Mouse (Mus musculus) small intestine, adult 2 months (tissue): ENCODE measurements around the gene Tead1. TPM values are rescaled to one million over a fixed set of nuclear protein-coding genes. Genes with fewer than 3 reads are reported as not detected.

Source experiments
- H3K27ac ChIP-seq: fragments of 200-500 bp; 2 replicates; pipeline ENCODE4 v1.5.1; 2012; ENCODE audit warnings: low read depth, low read length, control low read depth, inconsistent platforms; ENCODE audit not compliant: insufficient read depth
- H3K27me3 ChIP-seq: fragments of 200-500 bp; 2 replicates; pipeline ENCODE4 v1.6.1; 2012; ENCODE audit warnings: mild to moderate bottlenecking, moderate library complexity, low read length, inconsistent platforms; ENCODE audit not compliant: control insufficient read depth, insufficient read depth
- H3K36me3 ChIP-seq: fragments of 200-500 bp; 2 replicates; pipeline ENCODE4 v1.6.1; 2012; ENCODE audit warnings: mild to moderate bottlenecking, low read length, control low read depth, inconsistent platforms; ENCODE audit not compliant: control insufficient read depth, insufficient read depth
- H3K4me1 ChIP-seq: fragments of 200-500 bp; 2 replicates; pipeline ENCODE4 v1.6.1; 2012; ENCODE audit warnings: low read length, inconsistent platforms, mixed read lengths; ENCODE audit not compliant: control insufficient read depth, insufficient read depth, insufficient read length
- H3K4me3 ChIP-seq: fragments of 200-500 bp; 2 replicates; pipeline ENCODE4 v1.5.1; 2012; ENCODE audit warnings: low read depth, mild to moderate bottlenecking, control low read depth, inconsistent platforms, low read length, moderate library complexity
- CTCF ChIP-seq: fragments of 200-500 bp; IDR thresholded peaks from 2 replicates; pipeline ENCODE4 v1.5.1; 2012; ENCODE audit warnings: low read depth, mild to moderate bottlenecking, control low read depth, inconsistent platforms, low read length, moderate library complexity, mixed read lengths; ENCODE audit not compliant: insufficient replicate concordance, insufficient read length; ENCODE audit errors: extremely low read depth
- POLR2A ChIP-seq: fragments of 200-500 bp; IDR thresholded peaks from 2 replicates; pipeline ENCODE4 v1.6.1; 2012; ENCODE audit warnings: low read depth, mild to moderate bottlenecking, control low read depth, inconsistent platforms, low read length, moderate library complexity
- WGBS: fragments of 180-500 bp; shearing (Covaris S2); methylation state at CpG from one replicate; pipeline ENCODE4 v1.1.7; 2018; 5-methylcytosine and 5-hydroxymethylcytosine counted together
- polyA plus RNA-seq: library from polyadenylated mRNA; depleted of rRNA; stranded (reverse); fragments of >200 nt; gene quantifications from 2 replicates; pipeline ENCODE4 v1.2.3, GENCODE M21; 2012

Tead1 gene
- polyA plus RNA-seq, 1 experiment: 3.7 TPM

DNA sequence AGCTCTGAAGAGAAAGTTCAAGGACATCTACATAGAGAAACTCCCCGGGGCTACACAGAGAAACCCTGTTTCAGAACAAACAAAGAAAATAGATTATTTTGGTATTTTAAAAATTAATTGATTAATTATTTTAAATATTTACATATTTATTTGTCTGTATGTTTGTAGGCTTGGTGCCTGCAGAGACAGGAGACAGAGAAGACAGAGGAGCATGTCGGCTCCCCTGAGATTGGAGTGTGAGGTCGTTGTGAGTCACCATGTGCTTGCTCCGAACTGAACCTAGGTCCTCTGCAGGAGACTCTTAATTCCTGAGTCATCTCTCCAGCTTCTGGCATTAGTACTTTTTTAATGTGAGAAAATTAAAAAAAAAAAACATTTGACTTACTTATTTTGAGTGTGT is 24.2 kb downstream of the Tead1 start:
- Histone ChIP-seq H3K4me3 (no peak overlapping the region), H3K36me3 (no peaks in the 10 kb centered on the region), H3K27ac (no peak overlapping the region), H3K27me3 (no peaks in the 10 kb centered on the region), H3K4me1 (peaks cover 8% of the 10 kb centered on the region; the same call in 1 of the 2 replicates)
- TF ChIP-seq CTCF: no peak
- TF ChIP-seq POLR2A: no peak
- 68% methylated on average over 4 of the region's 4 CpGs for WGBS

DNA sequence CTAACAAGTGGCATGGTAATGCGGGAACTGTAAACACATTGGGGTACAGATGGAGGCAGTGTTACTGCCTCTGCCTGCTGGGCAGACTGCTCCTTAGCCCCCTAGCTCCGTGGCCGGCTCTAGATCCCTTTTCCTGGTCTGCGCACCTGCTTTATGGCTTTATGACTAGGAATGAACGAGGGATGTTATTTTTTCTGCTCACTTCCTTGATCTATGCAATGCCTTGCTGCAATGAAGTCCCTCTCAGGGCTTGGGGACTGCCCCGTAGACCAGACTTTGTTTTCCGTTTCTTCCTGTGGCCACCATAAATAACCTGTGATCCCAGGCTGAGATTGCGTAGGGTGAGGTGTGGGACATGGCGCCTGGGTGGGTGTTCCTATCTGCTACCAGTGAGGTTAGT is 26.8 kb downstream of the Tead1 start:
- H3K36me3 ChIP-seq: no peaks in the 10 kb centered on the region
- peaks cover 17% of the 10 kb centered on the region for H3K4me1 ChIP-seq
- H3K4me3 ChIP-seq: no peak overlapping the region; the same call in 1 of the 2 replicates
- no peaks in the 10 kb centered on the region for H3K27me3 ChIP-seq
- TF ChIP-seq CTCF (no peak), POLR2A (peak; percentile 27; the same call in 1 of the 2 replicates)
- H3K27ac ChIP-seq: peak overlapping the region; percentile 83
- 18% methylated on average over 9 of the region's 9 CpGs for WGBS

DNA sequence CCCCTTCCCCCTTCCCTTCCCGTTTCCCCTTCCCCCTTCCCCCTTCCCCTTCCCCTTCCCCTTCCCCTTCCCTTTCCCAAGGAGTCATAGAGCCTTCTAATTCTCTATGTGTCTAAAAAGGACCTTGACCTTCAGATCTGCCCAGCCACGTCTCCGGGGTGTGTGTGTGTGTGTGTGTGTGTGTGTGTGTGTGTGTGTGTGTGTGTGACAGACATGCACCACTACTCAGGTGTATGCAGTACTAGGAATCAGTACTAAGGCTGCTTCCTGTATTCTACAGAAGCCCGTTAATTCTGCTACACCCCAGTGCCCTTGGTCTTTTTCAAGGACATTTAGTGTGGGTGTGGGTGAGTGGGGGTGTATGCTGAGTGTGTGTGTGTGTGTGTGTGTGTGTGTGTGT is 27.6 kb downstream of the Tead1 start:
- no peak overlapping the region for H3K27ac ChIP-seq
- 25% methylated on average over 3 of the region's 4 CpGs for WGBS
- no peak for TF ChIP-seq POLR2A
- no peak for TF ChIP-seq CTCF

GRCm38 (mm10) chr7:112710409-112711107 is 31.4 kb downstream of the Tead1 start:
- no peak for TF ChIP-seq POLR2A
- no peak for TF ChIP-seq CTCF
- no peaks in the 10 kb centered on the region for H3K36me3 ChIP-seq
- H3K4me1 ChIP-seq: peaks cover 30% of the 10 kb centered on the region
- H3K4me3 ChIP-seq: no peak overlapping the region
- no peak overlapping the region for H3K27ac ChIP-seq
- no peaks in the 10 kb centered on the region for H3K27me3 ChIP-seq
- 50% methylated on average over 7 of the region's 7 CpGs for WGBS

More for the DNA sequence above, 27.6 kb downstream of the Tead1 start:
- Histone ChIP-seq H3K4me1 (peaks cover 24% of the 10 kb centered on the region), H3K4me3 (no peak overlapping the region), H3K27me3 (no peaks in the 10 kb centered on the region), H3K36me3 (no peaks in the 10 kb centered on the region)

GRCm38 (mm10) chr7:112711977-112712376 is 32.9 kb downstream of the Tead1 start:
- peaks cover 25% of the 10 kb centered on the region for H3K4me1 ChIP-seq
- no peaks in the 10 kb centered on the region for H3K36me3 ChIP-seq
- H3K27me3 ChIP-seq: no peaks in the 10 kb centered on the region
- TF ChIP-seq CTCF (no peak), POLR2A (no peak)
- no peak overlapping the region for H3K27ac ChIP-seq
- 53% methylated on average over 5 of the region's 5 CpGs for WGBS
- H3K4me3 ChIP-seq: no peak overlapping the region

DNA sequence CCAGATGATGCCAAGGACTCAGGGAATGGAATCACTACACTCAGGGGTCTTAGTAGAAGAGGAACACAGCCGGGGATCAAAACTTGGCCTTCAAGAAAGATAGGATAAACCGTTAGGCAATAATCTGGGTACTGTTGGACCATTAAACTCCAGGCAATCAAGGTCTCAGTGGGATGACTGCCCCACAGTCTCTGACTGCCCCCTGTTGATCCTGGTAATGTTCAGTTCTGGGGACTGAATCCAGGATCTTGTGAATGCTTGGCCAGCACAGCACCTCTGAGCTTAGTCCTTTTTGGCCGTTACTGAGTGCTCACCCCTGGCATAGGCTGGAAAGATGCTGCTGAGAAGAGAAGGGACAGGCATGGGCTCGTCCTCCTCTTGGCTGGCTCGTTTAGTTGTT is 34.4 kb downstream of the Tead1 start:
- Histone ChIP-seq H3K27me3 (no peaks in the 10 kb centered on the region), H3K4me1 (peaks cover 25% of the 10 kb centered on the region), H3K36me3 (no peaks in the 10 kb centered on the region), H3K27ac (no peak overlapping the region), H3K4me3 (no peak overlapping the region)
- TF ChIP-seq CTCF: no peak
- TF ChIP-seq POLR2A: no peak
- 28% methylated on average over 5 of the region's 5 CpGs for WGBS

DNA sequence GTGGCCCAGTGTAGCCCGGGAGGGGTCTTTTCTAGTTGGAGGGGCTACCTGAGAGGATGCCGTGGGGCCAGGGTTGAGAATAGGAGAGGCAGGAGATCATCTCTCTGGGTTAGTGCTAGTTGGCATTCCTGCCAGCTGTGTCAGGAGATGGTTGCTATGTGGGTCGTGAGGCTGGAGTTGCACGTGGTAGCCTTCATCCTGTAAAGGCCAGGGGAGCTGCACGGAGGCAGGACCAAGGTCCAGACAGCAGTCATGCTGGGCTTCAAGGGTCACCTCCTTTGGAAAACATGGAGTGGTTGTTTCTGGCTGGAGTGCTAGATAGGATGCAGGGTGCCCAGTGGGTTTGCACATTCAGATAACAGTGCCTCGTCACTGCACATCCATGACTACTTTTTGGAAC is 35.7 kb downstream of the Tead1 start:
- H3K27ac ChIP-seq: no peak overlapping the region
- no peaks in the 10 kb centered on the region for H3K27me3 ChIP-seq
- TF ChIP-seq POLR2A (no peak), CTCF (no peak)
- peaks cover 22% of the 10 kb centered on the region for H3K4me1 ChIP-seq
- H3K4me3 ChIP-seq: no peak overlapping the region
- no peaks in the 10 kb centered on the region for H3K36me3 ChIP-seq
- 84% methylated on average over 6 of the region's 6 CpGs for WGBS
